Mouse (Mus musculus) midbrain, embryonic 11.5 days (tissue): ENCODE data around the gene Car2. TPM values are rescaled to one million over a fixed set of nuclear protein-coding genes. Genes with fewer than 3 reads are reported as not detected.

Experiments used
- ATAC-seq: fragments of 200-750 bp; cut with Nextera tagmentation; 2 replicates; pipeline ENCODE4 v1.8.0; 2017; ENCODE audit warnings: moderate TSS enrichment, moderate library complexity; ENCODE audit not compliant: low FRiP score
- DNase-seq: peaks from one replicate; pipeline ENCODE4 v3.0.0; 2015; ENCODE audit warnings: low spot score; ENCODE audit errors: missing footprints
- H3K27ac ChIP-seq: fragments of 300-500 bp; sonication (generic); 2 replicates; pipeline ENCODE4 v1.5.1; 2014; ENCODE audit warnings: low read depth, low read length
- H3K27me3 ChIP-seq: fragments of 300-500 bp; sonication (generic); 2 replicates; pipeline ENCODE4 v1.6.1; 2014; ENCODE audit warnings: mild to moderate bottlenecking, low read length, moderate library complexity, mixed read lengths; ENCODE audit not compliant: control insufficient read depth, insufficient read depth
- H3K36me3 ChIP-seq: fragments of 300-500 bp; sonication (generic); 2 replicates; pipeline ENCODE4 v1.6.1; 2014; ENCODE audit warnings: mild to moderate bottlenecking, low read length, moderate library complexity, mixed read lengths; ENCODE audit not compliant: control insufficient read depth, insufficient read depth
- H3K4me1 ChIP-seq: fragments of 300-500 bp; sonication (generic); 2 replicates; pipeline ENCODE4 v1.6.1; 2014; ENCODE audit warnings: low read length; ENCODE audit not compliant: control insufficient read depth, insufficient read depth
- H3K4me2 ChIP-seq: fragments of 300-500 bp; sonication (generic); 2 replicates; pipeline ENCODE4 v1.6.1; 2014; ENCODE audit warnings: mild to moderate bottlenecking, moderate library complexity
- H3K4me3 ChIP-seq: fragments of 300-500 bp; sonication (generic); 2 replicates; pipeline ENCODE4 v1.5.1; 2014; ENCODE audit warnings: low read depth, low read length
- H3K9ac ChIP-seq: fragments of 300-500 bp; sonication (generic); 2 replicates; pipeline ENCODE4 v1.6.1; 2014; ENCODE audit warnings: low read length
- H3K9me3 ChIP-seq: fragments of 300-500 bp; sonication (generic); 2 replicates; pipeline ENCODE4 v1.6.1; 2016; ENCODE audit warnings: low read length; ENCODE audit not compliant: control insufficient read depth
- WGBS: fragments of 180-500 bp; shearing (Covaris S2); extraction: QIAGEN DNeasy Blood & Tissue Kit; methylation state at CpG from one replicate; pipeline ENCODE4 v1.1.7; 2014; 5-methylcytosine and 5-hydroxymethylcytosine counted together
- polyA plus RNA-seq: library from polyadenylated mRNA; unstranded; fragments of >200 nt; fragmentation: Nextera tagmentation; extraction: Ambion mirVana; gene quantifications from 2 replicates; pipeline ENCODE4 v1.2.1, GENCODE M21; 2014

Gene Car2
- polyA plus RNA-seq, 1 experiment from 2014 or later = 108 TPM

- no peak overlapping the region for H3K9ac ChIP-seq
- H3K4me3 ChIP-seq = no peak overlapping the region
- no peaks in the 10 kb centered on the region for H3K27me3 ChIP-seq
- no peaks in the 10 kb centered on the region for H3K36me3 ChIP-seq
- ATAC-seq = no peak
- DNase-seq = no peak
- H3K4me1 ChIP-seq = no peaks in the 10 kb centered on the region
- H3K4me2 ChIP-seq = no peak overlapping the region
- H3K27ac ChIP-seq = no peak overlapping the region
- WGBS = 83% methylated on average over 6 of the region's 6 CpGs
- H3K9me3 ChIP-seq = no peaks in the 10 kb centered on the region
These were observed 62.2 kb downstream of the Car2 start for GRCm38 (mm10) chr3:14948067-14948800.

DNA sequence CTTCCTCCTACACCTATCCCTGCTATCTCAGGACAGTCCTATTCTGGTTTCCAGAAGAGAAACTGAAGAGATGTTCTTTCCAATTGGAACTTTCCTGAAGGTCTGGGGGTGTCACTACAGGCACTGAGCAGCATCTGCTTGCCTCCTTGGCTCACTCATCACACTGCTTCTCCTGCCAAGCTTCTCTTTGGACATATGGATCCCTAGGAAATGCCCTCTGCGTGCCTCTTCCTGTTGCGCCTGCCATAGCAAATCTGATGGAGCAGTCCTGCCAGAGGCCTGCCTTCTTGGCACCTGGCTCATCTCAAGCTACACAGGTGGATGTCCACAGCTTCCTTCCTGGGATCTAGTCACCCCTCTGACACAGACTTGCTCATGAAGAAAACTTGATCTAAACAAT lies 64.0 kb downstream of the Car2 start:
- ATAC-seq = no peak
- WGBS = 94% methylated on average over 2 of the region's 2 CpGs
- no peaks in the 10 kb centered on the region for H3K27me3 ChIP-seq
- no peaks in the 10 kb centered on the region for H3K4me1 ChIP-seq
- no peak overlapping the region for H3K4me2 ChIP-seq
- DNase-seq = no peak
- H3K27ac ChIP-seq = no peak overlapping the region
- H3K9ac ChIP-seq = no peak overlapping the region
- H3K36me3 ChIP-seq = no peaks in the 10 kb centered on the region
- H3K9me3 ChIP-seq = no peaks in the 10 kb centered on the region
- no peak overlapping the region for H3K4me3 ChIP-seq

Other genes with a start within 250 kb of the Car2 start
- gene Car13, start 244.5 kb upstream of the Car2 start, polyA plus RNA-seq = 2.9 and 3.4 TPM in 2 replicates
- 0.14 TPM in 1 of 2 replicates, not detected in the other for gene Car1, start 77.9 kb upstream of the Car2 start, polyA plus RNA-seq
- gene Car3, start 22.8 kb upstream of the Car2 start, polyA plus RNA-seq = 3.5 and 3.9 TPM in 2 replicates